ENCODE assay signal across 16 mouse cellular contexts in genomic region chr15:69164581-69165481, GRCm38 (mm10).
DNase-seq lines count a peak whose midpoint lies in the region; ATAC-seq and TF ChIP-seq lines count a peak whose summit lies in the region.
"Had no signal": no experiment of that assay in that cellular context is flagged by ENCODE, and none has a peak within 500 bp of the region (broad histone marks: within the 10 kb centered on the region; RNA-seq: fewer than 3 reads in every experiment).

No protein-coding gene starts in this region.

- ATAC-seq in forebrain, embryonic 12.5 days (ENCODE audit: low FRiP score): peak; percentile 27; the same call in 1 of the 2 replicates
- ATAC-seq in hindbrain, postnatal 0 days: no peak
- peak; percentile 92 for ATAC-seq in midbrain, embryonic 15.5 days (replicated peaks)
- ATAC-seq: inflammation-experienced regulatory T-cells, adult 6 months; Patski had no signal

- H3K4me3 ChIP-seq in forebrain, embryonic 12.5 days (replicated peaks): no peak overlapping the region
- H3K4me3 ChIP-seq in hindbrain, postnatal 0 days (ENCODE audit: low read length): no peak overlapping the region
- H3K4me3 ChIP-seq in midbrain, embryonic 15.5 days: no peak overlapping the region
- H3K4me3 ChIP-seq: heart, adult 2 months; limb, embryonic 13.5 days had no signal

- H3K27me3 ChIP-seq in forebrain, embryonic 12.5 days: no peaks in the 10 kb centered on the region
- H3K27me3 ChIP-seq in hindbrain, postnatal 0 days (ENCODE audit: insufficient read depth, low read length): no peaks in the 10 kb centered on the region
- H3K27me3 ChIP-seq in midbrain, embryonic 15.5 days (replicated peaks): no peaks in the 10 kb centered on the region
- H3K27me3 ChIP-seq: limb, embryonic 13.5 days; Patski had no signal

- TF ChIP-seq CTCF in hindbrain, postnatal 0 days (IDR thresholded peaks at IDR 0.05; ENCODE audit: low read depth): no peak

- peak; percentile 12 for DNase-seq in kidney, adult 9 months
- no peak for DNase-seq in kidney, adult 11 months
- peak; percentile 46 for DNase-seq in hindbrain, postnatal 0 days (ENCODE audit: low spot score)
- no peak for DNase-seq in left cerebral cortex, adult 18-20 months (ENCODE audit: low spot score in 2 of 2)
- no peak for DNase-seq in spleen, postnatal 14 days (ENCODE audit: low spot score in 2 of 2)
- DNase-seq in ovary, postnatal 36 days (ENCODE audit: low spot score): no peak
- DNase-seq: adrenal gland, postnatal 14 days; cerebellum, adult 11-12 months; lung, postnatal 14 days; thymus, postnatal 36 days had no signal

- WGBS in forebrain, embryonic 12.5 days: 61% methylated on average over 7 of the region's 7 CpGs
- WGBS in hindbrain, postnatal 0 days: 52% methylated on average over 7 of the region's 7 CpGs
- 56% methylated on average over 7 of the region's 7 CpGs for WGBS in midbrain, embryonic 15.5 days

- H3K9me3 ChIP-seq in forebrain, embryonic 12.5 days: no peaks in the 10 kb centered on the region
- no peaks in the 10 kb centered on the region for H3K9me3 ChIP-seq in hindbrain, postnatal 0 days (ENCODE audit: low read length)
- no peaks in the 10 kb centered on the region for H3K9me3 ChIP-seq in midbrain, embryonic 15.5 days
- H3K9me3 ChIP-seq: limb, embryonic 13.5 days had no signal

- H3K4me1 ChIP-seq in forebrain, embryonic 12.5 days: no peaks in the 10 kb centered on the region
- H3K4me1 ChIP-seq in hindbrain, postnatal 0 days (ENCODE audit: insufficient read depth, low read length): no peaks in the 10 kb centered on the region
- no peaks in the 10 kb centered on the region for H3K4me1 ChIP-seq in midbrain, embryonic 15.5 days
- H3K4me1 ChIP-seq: limb, embryonic 13.5 days had no signal

- no peak overlapping the region for H3K27ac ChIP-seq in forebrain, embryonic 12.5 days
- H3K27ac ChIP-seq in hindbrain, postnatal 0 days: no peak overlapping the region
- H3K27ac ChIP-seq in midbrain, embryonic 15.5 days: no peak overlapping the region
- H3K27ac ChIP-seq: heart, adult 2 months; limb, embryonic 13.5 days had no signal

- H3K9ac ChIP-seq in forebrain, embryonic 12.5 days: no peak overlapping the region
- no peak overlapping the region for H3K9ac ChIP-seq in hindbrain, postnatal 0 days (replicated peaks; ENCODE audit: low read length)
- no peak overlapping the region for H3K9ac ChIP-seq in midbrain, embryonic 15.5 days
- H3K9ac ChIP-seq: limb, embryonic 13.5 days had no signal

- H3K4me2 ChIP-seq in forebrain, embryonic 12.5 days: no peak overlapping the region
- no peak overlapping the region for H3K4me2 ChIP-seq in hindbrain, postnatal 0 days (ENCODE audit: low read depth, low read length)
- H3K4me2 ChIP-seq in midbrain, embryonic 15.5 days: no peak overlapping the region
- H3K4me2 ChIP-seq: limb, embryonic 13.5 days had no signal

- no peaks in the 10 kb centered on the region for H3K36me3 ChIP-seq in forebrain, embryonic 12.5 days (replicated peaks)
- no peaks in the 10 kb centered on the region for H3K36me3 ChIP-seq in hindbrain, postnatal 0 days (ENCODE audit: insufficient read depth, low read length)
- H3K36me3 ChIP-seq in midbrain, embryonic 15.5 days (replicated peaks): no peaks in the 10 kb centered on the region
- H3K36me3 ChIP-seq: limb, embryonic 13.5 days had no signal

Comparison
In these comparisons a context has a peak if more than half of its experiments do, and no peak if none do; other contexts are left out.
1. DNase-seq: peak in kidney, adult 9 months (single experiment) and hindbrain, postnatal 0 days (single experiment); none in kidney, adult 11 months (single experiment), left cerebral cortex, adult 18-20 months (0 of 2), spleen, postnatal 14 days (0 of 2) and ovary, postnatal 36 days (single experiment).